Mouse (Mus musculus) ZHBTc4 (cell line): Measurements from ENCODE around the gene Sec11a.

Source experiments
- DNase-seq: peaks from one replicate; pipeline ENCODE4 v3.0.0-alpha.2; 2011; ENCODE audit warnings: low read depth, low spot score

Sec11a gene

GRCm38 (mm10) chr7:80897721-80898120, 49.9 kb downstream of the Sec11a start:
- DNase-seq, result no peak

GRCm38 (mm10) chr7:80897134-80897533, 50.4 kb downstream of the Sec11a start:
- DNase-seq, result no peak

GRCm38 (mm10) chr7:80894815-80895519, 52.6 kb downstream of the Sec11a start:
- no peak for DNase-seq

- no peak for DNase-seq
These were observed 53.4 kb downstream of the Sec11a start for GRCm38 (mm10) chr7:80894196-80894595.

- DNase-seq, result no peak
These were observed 53.8 kb downstream of the Sec11a start for GRCm38 (mm10) chr7:80893753-80894129.

- DNase-seq, result no peak
These were observed 54.4 kb downstream of the Sec11a start for GRCm38 (mm10) chr7:80893086-80893752.

GRCm38 (mm10) chr7:80889841-80890241, 57.7 kb downstream of the Sec11a start:
- no peak for DNase-seq

GRCm38 (mm10) chr7:80889021-80889511, 58.5 kb downstream of the Sec11a start:
- DNase-seq, result peak; percentile 97

GRCm38 (mm10) chr7:80888595-80888994, 59.0 kb downstream of the Sec11a start:
- DNase-seq, result peak; percentile 44

- peak; percentile 55 for DNase-seq
These were observed 61.9 kb downstream of the Sec11a start for GRCm38 (mm10) chr7:80885666-80886065.

GRCm38 (mm10) chr7:80882830-80883505, 64.6 kb downstream of the Sec11a start:
- DNase-seq, result peak; percentile 87

GRCm38 (mm10) chr7:80875727-80876126, 71.9 kb downstream of the Sec11a start:
- peak; percentile 82 for DNase-seq

GRCm38 (mm10) chr7:80873631-80874030, 73.9 kb downstream of the Sec11a start:
- DNase-seq, result peak; percentile 56

GRCm38 (mm10) chr7:80873038-80873437, 74.5 kb downstream of the Sec11a start:
- DNase-seq, result no peak

GRCm38 (mm10) chr7:80868686-80869085, 78.9 kb downstream of the Sec11a start:
- DNase-seq, result no peak

GRCm38 (mm10) chr7:80866514-80867147, 80.9 kb downstream of the Sec11a start:
- no peak for DNase-seq

- DNase-seq, result no peak
These were observed 82.1 kb downstream of the Sec11a start for GRCm38 (mm10) chr7:80865521-80865920.

GRCm38 (mm10) chr7:80864831-80865230, 82.7 kb downstream of the Sec11a start:
- no peak for DNase-seq

GRCm38 (mm10) chr7:80864151-80864550, 83.4 kb downstream of the Sec11a start:
- DNase-seq, result no peak

- DNase-seq, result no peak
These were observed 84.1 kb downstream of the Sec11a start for GRCm38 (mm10) chr7:80863520-80863919.

GRCm38 (mm10) chr7:80862475-80862874, 85.1 kb downstream of the Sec11a start:
- peak; percentile 63 for DNase-seq

GRCm38 (mm10) chr7:80860729-80861274, 86.8 kb downstream of the Sec11a start, which contains the start of gene Zscan2:
Gene Zscan2, plus strand, starts transcription at chr7:80860920.
- peak; percentile 98 for DNase-seq
